Mouse (Mus musculus) forebrain, embryonic 13.5 days (tissue): Measurements from ENCODE around the gene Scarb2. TPM values are rescaled to one million over a fixed set of nuclear protein-coding genes. Genes with fewer than 3 reads are reported as not detected.
A peak's percentile ranks its signal among the peaks of the same experiment; 100 is the strongest.

Experiments used
- ATAC-seq: fragments of 200-750 bp; cut with Nextera tagmentation; 2 replicates; pipeline ENCODE4 v1.8.0; 2017
- H3K27ac ChIP-seq: fragments of 300-500 bp; sonication (generic); 2 replicates; pipeline ENCODE4 v1.5.1; 2015; ENCODE audit warnings: inconsistent platforms, mild to moderate bottlenecking, moderate library complexity
- H3K27me3 ChIP-seq: fragments of 300-500 bp; sonication (generic); 2 replicates; pipeline ENCODE4 v1.6.1; 2015; ENCODE audit warnings: mild to moderate bottlenecking, inconsistent platforms
- H3K36me3 ChIP-seq: fragments of 300-500 bp; sonication (generic); 2 replicates; pipeline ENCODE4 v1.6.1; 2015; ENCODE audit warnings: mild to moderate bottlenecking, inconsistent platforms; ENCODE audit not compliant: poor library complexity, severe bottlenecking
- H3K4me1 ChIP-seq: fragments of 300-500 bp; sonication (generic); 2 replicates; pipeline ENCODE4 v1.6.1; 2015; ENCODE audit warnings: inconsistent platforms
- H3K4me2 ChIP-seq: fragments of 300-500 bp; sonication (generic); 2 replicates; pipeline ENCODE4 v1.6.1; 2015; ENCODE audit warnings: inconsistent platforms, mild to moderate bottlenecking, moderate library complexity
- H3K4me3 ChIP-seq: fragments of 300-500 bp; sonication (generic); 2 replicates; pipeline ENCODE4 v1.5.1; 2015; ENCODE audit warnings: mild to moderate bottlenecking, inconsistent platforms
- H3K9ac ChIP-seq: fragments of 300-500 bp; sonication (generic); 2 replicates; pipeline ENCODE4 v1.6.1; 2015; ENCODE audit warnings: mild to moderate bottlenecking, inconsistent platforms
- H3K9me3 ChIP-seq: fragments of 300-500 bp; sonication (generic); replicated peaks from 2 replicates; pipeline ENCODE4 v1.6.1; 2016; ENCODE audit warnings: inconsistent platforms
- whole genome bisulfite sequencing: fragments of 180-500 bp; shearing (Covaris S2); methylation state at CpG from one replicate; pipeline ENCODE4 v1.1.7; 2015; 5-methylcytosine and 5-hydroxymethylcytosine counted together
- polyA plus RNA-seq: library from polyadenylated mRNA; unstranded; fragments of >200 nt; fragmentation: Nextera tagmentation; extraction: Ambion mirVana; gene quantifications from 2 replicates; pipeline ENCODE4 v1.2.1, GENCODE M21; 2015

The Scarb2 gene
- polyA plus RNA-seq, 1 experiment from 2014 or later: 19.5 TPM

GRCm38 (mm10) chr5:92490779-92491178 lies 15.9 kb downstream of the Scarb2 start:
- no peaks in the 10 kb centered on the region for H3K9me3 ChIP-seq
- H3K36me3 ChIP-seq: peaks cover 9% of the 10 kb centered on the region; the same call in 1 of the 2 replicates
- no peaks in the 10 kb centered on the region for H3K27me3 ChIP-seq
- 80% methylated on average over 4 of the region's 4 CpGs for WGBS
- peaks cover 13% of the 10 kb centered on the region for H3K4me1 ChIP-seq
- no peak overlapping the region for H3K9ac ChIP-seq
- H3K27ac ChIP-seq: no peak overlapping the region
- H3K4me2 ChIP-seq: no peak overlapping the region
- no peak overlapping the region for H3K4me3 ChIP-seq
- no peak for ATAC-seq

GRCm38 (mm10) chr5:92490304-92490703 lies 16.3 kb downstream of the Scarb2 start:
- H3K27me3 ChIP-seq: no peaks in the 10 kb centered on the region
- H3K9me3 ChIP-seq: no peaks in the 10 kb centered on the region
- no peak overlapping the region for H3K4me2 ChIP-seq
- no peak overlapping the region for H3K9ac ChIP-seq
- no peak for ATAC-seq
- H3K4me3 ChIP-seq: no peak overlapping the region
- H3K36me3 ChIP-seq: peaks cover 9% of the 10 kb centered on the region; the same call in 1 of the 2 replicates
- 89% methylated on average over 3 of the region's 3 CpGs for WGBS
- peaks cover 8% of the 10 kb centered on the region for H3K4me1 ChIP-seq
- H3K27ac ChIP-seq: no peak overlapping the region

- Histone ChIP-seq H3K4me3 (no peak overlapping the region), H3K4me2 (no peak overlapping the region), H3K36me3 (peaks cover 15% of the 10 kb centered on the region), H3K27me3 (no peaks in the 10 kb centered on the region), H3K27ac (peak overlapping the region; percentile 16), H3K4me1 (peaks cover 5% of the 10 kb centered on the region; the same call in 1 of the 2 replicates), H3K9me3 (no peaks in the 10 kb centered on the region), H3K9ac (no peak overlapping the region)
- WGBS: 78% methylated on average over 4 of the region's 4 CpGs
- 0 out of 2 replicates have a peak, but pooled peaks have one; percentile 38 for ATAC-seq
Measured at GRCm38 (mm10) chr5:92489503-92489902, 17.1 kb downstream of the Scarb2 start.

- Histone ChIP-seq H3K27me3 (no peaks in the 10 kb centered on the region), H3K9me3 (no peaks in the 10 kb centered on the region), H3K36me3 (peaks cover 20% of the 10 kb centered on the region), H3K9ac (no peak overlapping the region), H3K4me1 (peaks cover 5% of the 10 kb centered on the region; the same call in 1 of the 2 replicates), H3K4me3 (no peak overlapping the region), H3K27ac (peak overlapping the region; percentile 16), H3K4me2 (no peak overlapping the region)
- no peak for ATAC-seq
- 71% methylated on average over 7 of the region's 7 CpGs for WGBS
Measured at GRCm38 (mm10) chr5:92488961-92489360, 17.7 kb downstream of the Scarb2 start.

GRCm38 (mm10) chr5:92488408-92488807 lies 18.2 kb downstream of the Scarb2 start:
- Histone ChIP-seq H3K4me3 (no peak overlapping the region), H3K9ac (no peak overlapping the region), H3K4me1 (peaks cover 5% of the 10 kb centered on the region; the same call in 1 of the 2 replicates), H3K27ac (no peak overlapping the region), H3K36me3 (peaks cover 26% of the 10 kb centered on the region), H3K4me2 (no peak overlapping the region), H3K27me3 (no peaks in the 10 kb centered on the region), H3K9me3 (no peaks in the 10 kb centered on the region)
- ATAC-seq: no peak
- 79% methylated on average over 3 of the region's 3 CpGs for WGBS

GRCm38 (mm10) chr5:92486758-92487157 lies 19.9 kb downstream of the Scarb2 start:
- H3K36me3 ChIP-seq: peaks cover 40% of the 10 kb centered on the region
- 96% methylated on average over 3 of the region's 3 CpGs for WGBS
- no peak overlapping the region for H3K27ac ChIP-seq
- no peak for ATAC-seq
- H3K9me3 ChIP-seq: 0 out of 2 replicates have a peak, but pooled peaks cover 2% of the 10 kb centered on the region
- H3K4me1 ChIP-seq: peaks cover 5% of the 10 kb centered on the region; the same call in 1 of the 2 replicates
- no peaks in the 10 kb centered on the region for H3K27me3 ChIP-seq
- H3K9ac ChIP-seq: no peak overlapping the region
- H3K4me3 ChIP-seq: no peak overlapping the region
- no peak overlapping the region for H3K4me2 ChIP-seq

GRCm38 (mm10) chr5:92484880-92485279 lies 21.8 kb downstream of the Scarb2 start:
- no peak for ATAC-seq
- Histone ChIP-seq H3K9ac (no peak overlapping the region), H3K4me3 (no peak overlapping the region), H3K27ac (no peak overlapping the region), H3K27me3 (no peaks in the 10 kb centered on the region), H3K9me3 (0 out of 2 replicates have a peak, but pooled peaks cover 2% of the 10 kb centered on the region), H3K4me1 (peaks cover 5% of the 10 kb centered on the region; the same call in 1 of the 2 replicates), H3K4me2 (no peak overlapping the region), H3K36me3 (peaks cover 40% of the 10 kb centered on the region)
- 80% methylated on average over 7 of the region's 7 CpGs for WGBS

- Histone ChIP-seq H3K4me1 (no peaks in the 10 kb centered on the region), H3K4me2 (no peak overlapping the region), H3K4me3 (no peak overlapping the region), H3K9me3 (no peaks in the 10 kb centered on the region), H3K27me3 (no peaks in the 10 kb centered on the region), H3K36me3 (peaks cover 28% of the 10 kb centered on the region), H3K27ac (no peak overlapping the region), H3K9ac (no peak overlapping the region)
- 86% methylated on average over 5 of the region's 5 CpGs for WGBS
- ATAC-seq: no peak
Measured at GRCm38 (mm10) chr5:92472863-92473262, 33.8 kb downstream of the Scarb2 start.

- Histone ChIP-seq H3K36me3 (peaks cover 28% of the 10 kb centered on the region), H3K4me2 (no peak overlapping the region), H3K9ac (no peak overlapping the region), H3K4me3 (no peak overlapping the region), H3K9me3 (no peaks in the 10 kb centered on the region), H3K27me3 (no peaks in the 10 kb centered on the region), H3K4me1 (no peaks in the 10 kb centered on the region), H3K27ac (no peak overlapping the region)
- 93% methylated on average over 4 of the region's 4 CpGs for WGBS
- no peak for ATAC-seq
Measured at GRCm38 (mm10) chr5:92471531-92471930, 35.1 kb downstream of the Scarb2 start.

- H3K4me3 ChIP-seq: no peak overlapping the region
- WGBS: 95% methylated on average over 18 of the region's 18 CpGs
- no peak overlapping the region for H3K4me2 ChIP-seq
- no peak overlapping the region for H3K9ac ChIP-seq
- H3K9me3 ChIP-seq: no peaks in the 10 kb centered on the region
- H3K27me3 ChIP-seq: no peaks in the 10 kb centered on the region
- H3K27ac ChIP-seq: no peak overlapping the region
- no peaks in the 10 kb centered on the region for H3K4me1 ChIP-seq
- ATAC-seq: no peak
- peaks cover 19% of the 10 kb centered on the region; the same call in 1 of the 2 replicates for H3K36me3 ChIP-seq
Measured at GRCm38 (mm10) chr5:92469201-92470130, 37.2 kb downstream of the Scarb2 start.

- Histone ChIP-seq H3K27me3 (no peaks in the 10 kb centered on the region), H3K9me3 (no peaks in the 10 kb centered on the region), H3K36me3 (peaks cover 19% of the 10 kb centered on the region; the same call in 1 of the 2 replicates), H3K4me1 (no peaks in the 10 kb centered on the region), H3K4me2 (no peak overlapping the region), H3K27ac (no peak overlapping the region), H3K9ac (no peak overlapping the region), H3K4me3 (no peak overlapping the region)
- no peak for ATAC-seq
- 92% methylated on average over 6 of the region's 6 CpGs for WGBS
Measured at GRCm38 (mm10) chr5:92468234-92468633, 38.4 kb downstream of the Scarb2 start.

- no peaks in the 10 kb centered on the region for H3K4me1 ChIP-seq
- peaks cover 14% of the 10 kb centered on the region; the same call in 1 of the 2 replicates for H3K36me3 ChIP-seq
- H3K4me2 ChIP-seq: no peak overlapping the region
- no peak overlapping the region for H3K9ac ChIP-seq
- H3K27me3 ChIP-seq: no peaks in the 10 kb centered on the region
- H3K4me3 ChIP-seq: no peak overlapping the region
- ATAC-seq: no peak
- H3K9me3 ChIP-seq: no peaks in the 10 kb centered on the region
- WGBS: 89% methylated on average over 8 of the region's 8 CpGs
- no peak overlapping the region for H3K27ac ChIP-seq
Measured at GRCm38 (mm10) chr5:92467102-92467766, 39.4 kb downstream of the Scarb2 start.
